Mouse (Mus musculus): ENCODE results near the gene Ebpl.

Ebpl gene

DNA sequence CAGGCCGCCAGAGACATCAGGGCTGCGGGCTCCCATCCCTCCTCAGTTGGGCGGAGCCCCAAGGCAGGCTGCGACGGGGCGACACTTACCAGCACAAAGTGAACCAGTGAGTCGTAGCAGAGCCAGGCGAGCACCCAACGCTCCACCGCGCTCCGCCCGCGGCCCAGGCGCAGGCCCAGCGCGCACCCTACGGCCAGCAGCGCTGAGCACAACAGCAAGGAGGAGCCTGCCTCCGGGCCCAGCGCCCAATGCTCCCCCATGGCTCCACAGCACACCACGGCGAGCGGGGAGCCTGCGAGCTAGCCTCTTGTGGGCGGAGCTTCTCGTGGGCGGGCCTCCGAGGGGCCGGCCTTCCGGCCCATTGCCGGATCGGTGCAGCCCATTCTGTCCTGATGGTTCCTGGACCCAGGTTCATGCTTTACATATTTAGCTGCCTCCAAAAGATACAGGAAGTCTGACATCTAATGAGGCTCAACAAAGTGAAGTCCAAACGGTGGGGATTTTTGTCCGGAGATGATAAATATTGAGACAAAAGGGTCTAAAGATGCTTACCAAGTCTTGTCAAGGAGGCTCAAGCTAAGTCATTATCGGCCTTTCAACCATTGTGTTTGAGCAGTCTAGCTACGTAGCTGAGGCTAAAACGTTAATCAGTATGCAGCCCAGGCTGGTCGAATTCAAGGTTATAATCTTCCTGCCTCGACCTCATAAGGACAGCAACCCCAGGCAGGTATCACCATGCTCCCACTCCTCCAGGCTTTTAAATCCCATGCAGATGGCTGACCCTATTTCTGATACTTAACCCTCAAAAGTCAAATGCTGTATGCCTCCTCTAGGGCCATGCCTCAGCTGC, at the start of gene Ebpl:
Gene Ebpl (minus strand): TSS at position 309 of the 850 bp plus-strand sequence.
- DNase-seq (ENCODE audit: low spot score): peak; percentile 73

DNA sequence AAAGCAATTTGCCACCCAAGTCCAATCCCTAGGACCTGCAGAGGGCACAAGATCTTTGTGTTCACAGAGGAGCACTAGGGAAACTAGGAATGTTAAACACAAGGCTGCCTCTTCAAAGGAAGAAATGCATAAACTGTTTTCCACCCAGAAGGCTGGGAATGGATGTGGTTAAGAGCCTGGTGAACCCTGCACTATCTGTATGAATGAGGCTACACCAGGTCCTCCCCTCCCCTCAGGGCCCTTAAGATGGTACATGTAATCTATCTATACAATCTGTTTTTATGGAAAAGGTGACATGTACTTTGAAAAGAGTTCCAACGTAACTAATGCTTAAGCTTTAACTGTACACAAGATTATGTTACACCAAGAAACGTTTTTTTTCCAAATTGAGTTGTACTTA, 49.8 kb upstream of the Ebpl start:
- DNase-seq (ENCODE audit: low spot score): no peak

DNA sequence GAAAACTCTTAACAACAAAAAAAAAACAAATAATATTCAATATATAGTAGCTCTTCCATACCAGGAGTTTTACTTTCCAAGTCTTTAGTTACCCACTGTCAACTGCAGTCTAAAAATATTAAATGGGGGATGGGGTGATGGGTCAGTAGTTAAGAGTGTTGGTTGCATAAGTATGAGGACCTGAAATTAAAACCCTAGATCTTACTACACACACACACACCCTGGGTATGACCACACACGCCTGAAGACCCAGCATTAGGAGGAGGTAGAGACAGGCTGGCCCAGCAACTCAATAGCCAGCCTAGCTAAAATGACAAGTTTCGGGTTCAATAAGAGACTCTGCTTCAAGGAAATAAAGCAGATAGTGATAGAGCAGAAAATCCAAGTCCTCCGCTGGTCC, 46.8 kb upstream of the Ebpl start:
- no peak for DNase-seq (ENCODE audit: low spot score)

DNA sequence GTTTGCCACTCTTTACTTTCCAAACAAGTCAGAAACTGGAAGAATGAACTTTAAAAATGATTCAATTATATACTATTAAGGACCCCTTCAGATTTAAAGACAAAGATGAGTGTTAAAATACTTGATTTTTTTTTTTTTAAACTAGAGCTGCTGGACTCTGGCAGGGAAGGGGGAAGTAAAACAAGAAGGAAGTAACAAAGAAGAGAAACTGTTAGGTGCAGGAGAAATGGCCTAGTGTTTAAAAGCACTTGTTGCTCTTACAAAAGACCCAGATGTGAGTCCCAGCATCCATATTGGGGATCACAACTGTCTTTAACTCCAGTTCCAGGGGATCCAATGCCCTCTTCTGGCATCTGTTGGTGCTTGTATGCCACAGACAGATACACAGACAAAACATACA, 45.5 kb upstream of the Ebpl start:
- no peak for DNase-seq (ENCODE audit: low spot score)

DNA sequence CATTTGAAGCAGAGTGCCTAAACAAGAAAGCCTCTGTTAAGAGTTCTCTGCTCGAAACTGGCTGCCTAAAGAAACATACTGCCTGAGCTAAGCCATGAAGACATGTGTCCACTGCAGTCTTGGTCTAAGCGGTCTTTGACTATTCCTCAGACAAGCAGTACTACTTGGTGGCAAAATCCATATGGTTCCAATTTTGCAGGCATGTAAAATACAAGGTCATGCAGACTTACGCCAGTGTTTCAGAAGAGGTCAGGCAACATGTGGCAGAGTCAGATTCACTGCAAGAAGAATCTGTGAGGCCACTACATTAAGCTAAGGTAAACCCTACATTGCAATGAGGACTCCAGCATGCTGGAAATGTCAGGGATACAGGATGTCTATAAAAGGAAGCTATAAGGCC, 44.7 kb upstream of the Ebpl start:
- DNase-seq (ENCODE audit: low spot score): no peak

DNA sequence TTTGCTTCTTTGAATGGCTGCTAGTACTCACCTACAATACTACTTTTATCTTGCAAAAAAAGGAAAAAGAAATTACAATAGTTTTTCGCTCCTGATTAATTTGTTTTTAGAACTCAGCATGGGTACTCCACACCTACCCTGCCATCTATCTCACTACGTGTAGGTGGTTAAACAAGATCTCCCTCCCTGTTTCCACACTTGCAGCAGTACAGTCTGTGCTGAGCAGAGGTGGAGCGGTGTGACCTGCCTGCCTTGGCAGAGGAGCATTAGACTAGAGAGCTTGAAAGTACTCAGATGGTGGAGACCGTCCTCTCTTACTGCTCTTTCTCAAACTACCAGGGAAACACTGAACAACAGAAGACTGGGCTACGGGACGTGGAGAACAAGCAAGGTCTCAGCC, 34.5 kb upstream of the Ebpl start:
- DNase-seq (ENCODE audit: low spot score): no peak

DNA sequence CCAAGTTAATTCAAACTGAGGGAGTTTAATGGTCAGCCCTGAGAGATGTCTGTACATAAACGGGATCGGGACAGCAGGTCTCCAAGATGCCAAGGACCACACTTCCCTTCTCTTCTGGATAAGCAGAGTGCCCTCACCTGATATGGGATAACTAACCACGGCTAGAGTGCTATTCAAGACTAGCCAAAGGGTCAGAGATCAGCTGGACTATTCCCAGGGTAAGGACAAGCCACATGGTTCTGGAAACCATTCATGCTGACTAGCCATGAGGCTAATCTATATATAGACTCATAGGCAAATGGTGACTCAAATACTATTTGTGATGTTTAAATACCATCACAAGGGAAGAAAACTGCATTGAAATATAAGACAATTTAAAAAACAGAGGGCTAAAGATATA, 30.3 kb upstream of the Ebpl start:
- DNase-seq (ENCODE audit: low spot score): no peak

DNA sequence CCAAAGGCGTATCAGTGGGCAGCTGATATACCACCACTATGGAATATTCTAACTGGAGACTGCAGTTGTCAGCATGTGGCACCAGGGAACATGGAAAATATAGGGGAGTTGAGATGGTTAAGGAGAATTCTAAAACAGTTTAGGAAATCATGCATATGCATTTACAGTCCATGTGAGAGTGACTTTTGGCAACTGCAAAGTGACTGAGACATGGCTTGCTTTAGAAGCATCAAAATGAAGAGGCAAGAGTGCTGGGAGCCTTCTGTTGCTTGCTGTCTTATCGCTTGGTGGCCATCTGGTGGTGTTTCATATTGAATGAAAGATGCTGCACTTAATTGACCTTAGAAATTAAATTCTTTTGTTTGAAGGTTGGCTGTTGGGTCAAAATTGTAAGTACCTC, 7.1 kb upstream of the Ebpl start:
- peak; percentile 18 for DNase-seq (ENCODE audit: low spot score)

DNA sequence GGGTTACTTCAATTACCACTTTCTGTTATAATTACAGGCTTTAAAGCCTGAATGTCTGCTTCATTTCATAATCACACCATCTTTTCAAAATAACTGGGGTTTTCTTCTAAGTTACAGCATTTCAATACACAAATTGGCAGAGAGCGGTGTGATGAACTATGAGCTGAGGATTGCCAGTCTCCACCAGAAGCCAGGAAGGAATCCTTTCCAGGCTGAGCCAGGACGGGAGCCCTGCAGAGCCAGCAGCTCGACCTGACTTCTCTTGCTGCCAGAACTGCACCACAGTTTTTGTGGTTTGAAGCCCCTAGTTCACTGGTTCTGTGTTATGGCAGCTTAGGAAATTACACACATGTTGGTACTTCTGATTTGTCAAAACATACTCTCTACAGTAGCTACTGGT, 4.4 kb upstream of the Ebpl start:
- DNase-seq (ENCODE audit: low spot score): no peak

DNA sequence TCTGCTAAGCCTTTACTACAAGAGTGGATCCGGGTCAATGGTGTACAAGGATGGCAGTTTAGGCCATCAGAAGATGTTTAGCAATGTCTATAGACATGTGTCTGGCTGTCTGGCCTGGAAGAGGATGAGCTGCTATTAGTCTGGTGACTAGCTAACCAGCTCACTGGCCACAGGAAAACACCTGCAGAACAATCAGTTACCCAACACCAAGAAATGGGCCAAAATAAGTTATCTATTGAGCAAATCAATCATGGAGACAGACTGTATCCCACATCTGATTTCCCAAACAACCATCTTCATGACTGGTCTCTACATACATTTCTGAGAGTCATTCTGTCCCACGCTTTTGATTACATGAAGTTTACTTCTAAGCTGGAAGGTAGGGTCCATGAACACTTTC, 3.5 kb upstream of the Ebpl start:
- no peak for DNase-seq (ENCODE audit: low spot score)

DNA sequence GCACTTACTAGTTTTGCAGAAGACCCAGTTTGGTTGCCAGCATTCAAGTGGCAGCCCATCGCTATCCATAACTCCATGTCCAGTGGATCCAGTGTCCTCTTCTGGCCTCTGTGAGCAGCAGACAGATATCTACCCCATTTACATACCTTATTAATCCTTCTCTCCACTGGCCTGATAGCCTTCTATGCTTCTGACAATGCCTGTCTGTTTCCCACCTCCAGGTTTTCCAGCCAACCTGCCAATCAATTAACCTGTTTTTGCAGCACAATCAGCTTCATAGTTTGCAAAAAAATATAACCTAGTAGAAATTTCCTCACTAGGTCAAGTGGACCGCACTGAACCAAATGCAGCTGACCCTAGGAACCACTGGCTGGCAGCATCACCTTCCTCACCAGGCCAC, 2.0 kb upstream of the Ebpl start:
- DNase-seq (ENCODE audit: low spot score): no peak

DNA sequence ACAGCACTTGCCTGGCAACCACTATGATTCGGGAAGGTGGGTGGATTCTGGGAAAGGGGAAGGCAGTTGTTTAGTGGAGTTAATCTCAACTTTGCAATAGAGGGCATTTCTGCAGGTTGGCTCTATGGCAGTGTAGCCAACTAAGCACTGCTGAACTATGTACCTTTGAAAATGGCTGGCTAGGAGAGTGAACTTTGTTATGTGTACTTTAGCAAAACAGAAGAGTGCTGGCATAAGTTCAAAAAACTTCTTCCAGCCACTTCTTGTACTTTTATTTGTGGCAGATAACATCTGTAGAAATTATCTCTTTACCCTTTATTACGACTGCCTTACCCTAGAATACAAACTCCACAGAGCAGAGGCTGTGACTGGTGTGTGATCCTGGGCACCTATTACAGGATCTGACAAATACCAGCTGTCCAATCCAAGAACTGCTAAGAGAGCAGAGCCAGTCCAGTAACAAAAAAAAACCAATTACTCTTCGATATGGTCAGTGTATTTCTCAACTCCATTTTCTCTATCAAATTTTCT, 807 bp upstream of the Ebpl start:
- no peak for DNase-seq (ENCODE audit: low spot score)

DNA sequence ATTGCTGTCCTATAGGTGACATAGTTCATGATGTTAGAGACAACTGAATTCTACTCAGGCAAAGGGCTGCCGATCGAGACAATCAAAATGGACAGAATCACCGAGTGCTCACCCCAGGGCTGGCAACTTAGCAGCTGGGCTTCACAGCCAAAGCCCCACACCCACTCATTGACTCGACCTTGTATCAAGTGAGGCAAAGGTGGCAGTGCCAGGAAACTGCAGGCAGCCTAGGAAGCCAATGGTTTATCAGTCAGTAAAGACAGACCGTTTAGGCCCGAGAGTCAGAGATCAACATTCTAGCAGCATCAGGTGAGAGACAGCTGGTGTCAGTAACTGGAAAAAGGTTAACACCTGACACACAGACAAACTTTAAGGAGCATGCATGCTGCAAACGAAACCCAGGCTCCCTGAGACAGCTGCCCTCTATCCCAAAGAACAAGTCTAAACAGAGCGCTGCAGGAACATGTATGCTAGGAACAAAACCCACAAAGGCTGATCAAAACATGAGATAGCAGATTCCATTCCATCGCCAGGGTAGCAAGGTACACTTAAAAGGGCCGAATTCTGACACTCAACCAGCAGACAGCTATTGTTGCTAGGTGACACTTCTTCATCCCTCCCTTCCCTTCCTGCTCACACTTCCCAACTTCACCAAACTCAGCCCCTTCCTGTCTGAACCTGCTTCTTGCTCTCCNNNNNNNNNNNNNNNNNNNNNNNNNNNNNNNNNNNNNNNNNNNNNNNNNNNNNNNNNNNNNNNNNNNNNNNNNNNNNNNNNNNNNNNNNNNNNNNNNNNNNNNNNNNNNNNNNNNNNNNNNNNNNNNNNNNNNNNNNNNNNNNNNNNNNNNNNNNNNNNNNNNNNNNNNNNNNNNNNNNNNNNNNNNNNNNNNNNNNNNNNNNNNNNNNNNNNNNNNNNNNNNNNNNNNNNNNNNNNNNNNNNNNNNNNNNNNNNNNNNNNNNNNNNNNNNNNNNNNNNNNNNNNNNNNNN, 5.7 kb downstream of the Ebpl start:
- no peak for DNase-seq (ENCODE audit: low spot score)

DNA sequence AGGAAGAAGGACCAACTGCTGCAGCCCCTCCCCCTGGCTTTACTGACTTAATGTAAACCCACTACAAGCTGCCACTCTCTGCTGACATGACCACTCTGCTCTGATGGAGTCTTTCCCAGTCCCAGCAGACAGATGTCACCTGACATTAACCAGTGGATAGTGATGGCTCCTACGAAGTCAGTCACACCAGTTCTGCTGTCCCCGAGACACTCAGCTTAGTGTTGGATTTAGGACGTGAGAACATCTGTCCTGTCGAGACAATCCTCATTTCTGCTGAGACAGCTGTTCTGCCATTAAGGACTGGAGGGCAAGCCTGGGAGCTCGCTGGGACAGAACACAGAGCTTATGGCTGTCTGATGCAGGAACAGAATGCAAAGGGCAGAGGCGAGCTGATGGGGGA, 9.4 kb downstream of the Ebpl start:
- DNase-seq (ENCODE audit: low spot score): no peak

DNA sequence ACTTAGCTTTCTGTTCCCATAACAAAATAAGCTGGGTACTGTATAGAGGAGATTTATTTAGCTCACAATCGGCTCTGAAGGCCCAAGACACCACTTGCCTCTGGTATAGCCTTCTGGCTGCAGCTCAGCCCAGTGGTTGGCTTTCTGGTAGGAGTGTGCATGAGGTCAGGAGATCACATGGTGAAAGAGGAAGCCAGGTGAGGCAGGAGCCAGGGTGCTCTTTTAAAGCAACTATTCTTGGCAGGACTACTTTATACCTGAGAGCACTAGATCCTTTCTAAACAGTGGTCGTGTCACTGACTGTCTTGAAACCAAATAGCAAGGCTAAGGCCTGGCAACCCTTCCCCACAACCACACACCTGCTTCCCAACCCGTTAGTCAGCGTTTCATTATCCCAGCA, 10.4 kb downstream of the Ebpl start:
- no peak for DNase-seq (ENCODE audit: low spot score)

DNA sequence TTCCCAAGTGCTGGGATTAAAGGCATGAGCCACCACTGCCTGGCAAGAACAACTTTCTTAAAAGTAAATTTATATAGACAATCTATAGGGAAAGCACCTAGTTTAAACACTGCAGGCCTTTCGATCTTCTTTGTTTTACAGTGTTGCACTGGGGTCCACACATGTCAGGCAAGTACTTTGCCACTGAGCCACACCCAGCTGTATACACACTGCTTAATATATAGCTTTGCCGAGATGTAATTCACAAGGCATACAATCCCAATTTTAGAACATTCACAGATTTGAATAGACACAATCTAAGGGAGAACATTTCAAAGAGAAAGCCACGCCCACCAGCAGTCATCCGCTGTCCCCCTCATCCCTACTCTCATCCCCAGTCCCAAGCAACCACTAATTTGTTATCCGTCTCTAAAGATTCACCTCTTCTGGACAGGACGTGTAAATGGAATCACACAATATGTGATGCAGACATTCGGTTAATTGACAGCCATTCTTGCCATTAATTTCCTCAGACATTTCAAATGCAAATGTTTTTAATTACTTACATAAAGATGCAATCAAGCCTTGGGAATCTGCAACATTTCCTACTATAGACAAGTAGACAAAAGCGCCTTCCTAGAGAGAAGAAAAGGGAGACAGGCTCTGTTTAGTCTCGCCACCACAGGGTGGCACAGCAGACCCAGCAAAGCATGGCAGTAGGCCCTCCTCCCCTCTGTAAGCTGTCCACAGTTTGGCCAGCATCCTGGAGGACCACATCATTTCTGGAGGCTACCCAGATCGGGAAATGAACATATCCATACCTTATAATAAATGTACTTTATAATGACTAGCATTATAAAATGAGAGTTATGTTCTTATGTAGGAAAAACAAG, 13.2 kb downstream of the Ebpl start:
- DNase-seq (ENCODE audit: low spot score): no peak

DNA sequence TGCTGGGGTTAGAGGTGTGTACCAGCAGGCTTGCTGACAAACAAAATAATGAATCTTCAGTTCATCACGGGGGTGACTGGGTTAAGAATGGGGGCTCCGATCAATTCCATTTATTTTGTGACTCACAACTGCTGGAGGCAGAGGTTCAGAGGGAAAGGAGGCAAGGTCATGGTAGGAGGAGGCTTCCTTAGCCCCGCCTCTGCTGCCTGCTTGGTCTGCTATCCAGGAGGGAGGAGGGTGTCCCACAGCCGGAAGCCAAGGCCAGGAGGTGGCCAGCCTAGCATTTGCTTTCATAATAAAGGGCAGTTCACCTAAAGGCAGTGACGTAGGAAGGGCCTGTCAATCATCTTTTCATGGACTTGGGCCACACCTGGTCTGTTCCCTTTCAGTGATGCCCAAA, 15.6 kb downstream of the Ebpl start:
- DNase-seq (ENCODE audit: low spot score): no peak

DNA sequence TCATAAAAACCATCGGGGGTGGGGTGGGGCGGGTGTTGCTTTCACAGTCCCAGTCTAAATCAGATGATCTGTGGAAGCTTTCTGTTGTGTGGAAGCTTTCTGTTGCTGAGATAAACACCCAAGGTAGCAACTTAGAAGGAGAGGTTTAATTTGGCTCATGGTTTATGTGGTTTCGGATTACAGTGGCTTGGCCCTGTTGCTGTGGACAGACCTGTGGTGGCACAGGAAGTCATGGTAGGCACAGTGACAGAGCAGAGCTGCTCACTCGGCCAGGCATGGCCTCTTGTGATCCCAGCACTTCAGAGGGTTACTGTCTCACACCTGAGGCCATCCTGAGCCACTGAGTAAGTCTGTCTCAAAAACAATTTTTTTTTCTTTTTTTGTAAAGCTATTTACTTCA, 20.9 kb downstream of the Ebpl start:
- DNase-seq (ENCODE audit: low spot score): no peak

DNA sequence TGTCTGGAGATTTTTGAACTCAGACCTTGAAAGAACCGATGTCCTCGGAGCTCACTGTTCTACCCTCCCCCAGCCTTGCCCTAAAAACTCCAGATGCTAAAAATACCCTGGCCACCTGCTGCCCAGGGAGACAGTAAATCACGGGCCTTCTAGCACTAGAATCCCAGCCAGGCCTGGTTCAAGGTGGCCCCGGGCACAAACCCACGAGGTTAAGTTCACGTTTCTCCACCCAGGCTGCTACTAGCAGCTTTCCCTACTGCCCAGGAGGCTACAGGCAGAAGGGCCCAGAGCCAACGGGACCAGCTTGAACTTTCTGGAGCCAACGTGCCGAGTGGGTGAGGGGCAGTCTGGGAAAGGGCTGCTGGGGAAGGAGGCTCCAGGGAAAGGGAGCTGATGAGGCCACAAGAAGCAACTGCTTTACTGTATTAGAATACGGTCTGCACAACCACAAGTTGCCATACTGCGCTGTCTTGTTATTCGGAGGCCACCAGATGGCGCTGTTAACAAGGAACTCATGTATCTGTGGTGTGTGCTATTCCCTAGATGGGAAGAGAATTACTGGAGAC, 29.2 kb downstream of the Ebpl start:
- peak; percentile 74 for DNase-seq (ENCODE audit: low spot score)

DNA sequence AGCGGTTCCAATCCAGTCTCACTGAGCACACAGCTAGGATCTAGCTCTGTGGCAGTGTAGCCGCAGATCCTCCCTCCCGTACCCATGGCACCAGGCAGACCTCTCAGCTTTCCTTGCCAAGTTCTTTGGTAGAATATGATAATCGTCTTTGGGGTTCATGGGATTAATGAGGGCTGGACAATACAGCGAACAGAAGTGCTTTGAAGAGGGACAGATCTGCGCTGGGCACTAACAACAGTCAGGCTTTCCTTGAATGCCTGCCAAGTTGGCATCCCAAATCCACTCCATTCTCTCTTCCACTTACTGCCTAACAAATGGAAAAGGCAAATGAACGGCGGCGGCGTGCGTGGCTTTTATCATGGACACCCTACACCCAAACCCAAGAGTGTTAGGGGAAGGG, 29.6 kb downstream of the Ebpl start:
- no peak for DNase-seq (ENCODE audit: low spot score)

DNA sequence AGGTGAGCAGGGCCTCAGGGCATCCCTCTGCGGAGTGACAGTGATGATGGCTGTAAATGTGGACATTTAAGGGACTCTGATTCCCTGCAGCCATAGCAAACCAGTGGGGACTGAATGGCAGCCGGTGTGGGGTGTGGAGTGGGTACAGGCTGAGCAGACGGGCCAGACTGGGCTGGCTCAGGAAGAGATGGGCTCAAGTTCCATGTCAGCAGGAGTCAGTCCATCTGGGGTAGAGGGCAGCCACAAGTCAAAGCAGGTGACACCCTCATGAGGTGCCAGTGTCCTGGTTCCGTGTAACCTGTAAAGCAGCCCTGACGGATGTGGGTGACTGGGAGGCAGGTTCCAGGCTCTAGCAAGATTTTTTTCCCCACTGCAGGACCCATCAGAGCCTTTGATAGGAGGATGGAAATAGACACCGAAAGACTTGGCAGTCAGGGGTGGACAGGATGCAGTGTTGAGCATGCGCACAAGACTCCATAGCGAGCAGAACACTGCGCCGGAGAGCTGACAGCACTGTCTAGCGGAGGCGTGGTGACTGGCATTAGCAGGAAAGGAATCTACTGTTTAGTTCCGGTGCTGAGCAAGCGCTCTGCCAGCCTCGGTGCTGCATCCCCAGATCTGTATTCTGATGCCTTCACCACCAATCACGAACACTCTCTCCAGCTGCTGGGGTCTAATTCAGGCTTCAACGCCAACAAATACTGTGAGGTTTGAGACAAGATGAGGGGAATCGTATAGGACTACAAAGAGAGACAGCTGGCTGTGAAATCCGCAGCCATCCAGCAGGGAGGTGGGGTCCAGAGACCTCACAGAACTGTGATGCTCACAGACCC, 32.4 kb downstream of the Ebpl start:
- DNase-seq (ENCODE audit: low spot score): peak; percentile 88

All from layer of hippocampus, adult 9-10 months (tissue).